ENCODE assay signal across 8 mouse cellular contexts in the genomic region with DNA sequence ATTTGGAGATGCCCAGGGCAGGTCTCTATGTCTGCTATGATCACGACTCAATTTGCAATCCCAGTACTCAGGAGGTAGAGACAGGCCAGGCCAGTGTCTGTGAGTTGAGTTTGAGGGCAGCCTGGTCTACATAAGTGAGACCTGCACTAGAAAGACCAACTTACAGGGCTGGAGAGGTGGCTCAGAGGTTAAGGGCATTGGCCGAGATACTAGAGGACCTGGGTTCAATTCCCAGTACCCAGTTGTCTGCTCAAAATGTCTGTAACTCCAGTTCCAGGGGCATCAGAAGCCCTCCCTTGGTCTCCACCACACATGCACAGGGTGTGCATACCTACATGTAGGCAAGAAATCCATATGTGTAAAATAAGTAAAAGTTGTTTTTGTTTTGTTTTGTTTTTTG. TPM values are rescaled to one million over a fixed set of nuclear protein-coding genes. Genes with fewer than 3 reads are reported as not detected.
A peak's percentile ranks its signal among the peaks of the same experiment; 100 is the strongest.
DNase-seq lines count a peak whose midpoint lies in the region; ATAC-seq and TF ChIP-seq lines count a peak whose summit lies in the region.

No protein-coding gene starts in this region.

- H3K4me1 ChIP-seq in cerebellum, adult 2 months (ENCODE audit: control insufficient read depth, insufficient read depth, low read length), result peaks cover 4% of the 10 kb centered on the region; the same call in 1 of the 2 replicates
- H3K4me1 ChIP-seq in cortical plate, adult 2 months (ENCODE audit: control insufficient read depth, insufficient read depth, low read length), result no peaks in the 10 kb centered on the region; the same call in none of the 2 replicates
- peaks cover 86% of the 10 kb centered on the region for H3K4me1 ChIP-seq in liver, embryonic 15.5 days (replicated peaks)

- H3K4me2 ChIP-seq in liver, embryonic 15.5 days, result peak overlapping the region; percentile 77

- H3K27me3 ChIP-seq in cerebellum, adult 2 months (ENCODE audit: control insufficient read depth, insufficient read depth, low read length), result no peaks in the 10 kb centered on the region
- no peaks in the 10 kb centered on the region for H3K27me3 ChIP-seq in liver, embryonic 15.5 days

- intact Hi-C loops in left cerebral cortex, adult 2 months (cut with DNase I), result loop anchor here (10.0 kb wide), 1 partner anchor 363 kb away; no protein-coding TSS in a partner anchor
- intact Hi-C loops in left cerebral cortex, postnatal 25 days (cut with DNase I), result no loop called here

- ATAC-seq in liver, embryonic 15.5 days (ENCODE audit: insufficient read depth), result no peak

- no peak for TF ChIP-seq POLR2A in cerebellum, adult 2 months (IDR thresholded peaks at IDR 0.05; ENCODE audit: borderline replicate concordance, insufficient read depth, low read length)
- TF ChIP-seq POLR2A in cortical plate, adult 2 months (IDR thresholded peaks at IDR 0.05; ENCODE audit: extremely low read depth, insufficient read depth, low read length), result no peak

- H3K4me3 ChIP-seq in cerebellum, adult 2 months (replicated peaks; ENCODE audit: insufficient read depth, low read depth, low read length), result no peak overlapping the region
- no peak overlapping the region for H3K4me3 ChIP-seq in left cerebral cortex, adult 2 months
- H3K4me3 ChIP-seq in cortical plate, adult 2 months (ENCODE audit: insufficient read depth, low read length), result no peak overlapping the region
- H3K4me3 ChIP-seq in liver, embryonic 15.5 days (replicated peaks), result peak overlapping the region; percentile 48; the same call in 1 of the 2 replicates

- WGBS in cerebellum, adult 2 months, result 83% methylated on average over 2 of the region's 2 CpGs
- 42% methylated on average over 2 of the region's 2 CpGs for WGBS in liver, embryonic 15.5 days (ENCODE audit: insufficient replicate concordance)

- peak overlapping the region; percentile 61; the same call in 1 of the 2 replicates for H3K27ac ChIP-seq in cerebellum, adult 2 months (ENCODE audit: insufficient read depth, low read length)
- H3K27ac ChIP-seq in left cerebral cortex, adult 2 months, result peak overlapping the region; percentile 69
- H3K27ac ChIP-seq in cortical plate, adult 2 months (ENCODE audit: insufficient read depth, low read length), result peak overlapping the region; percentile 84
- peak overlapping the region; percentile 94 for H3K27ac ChIP-seq in liver, embryonic 15.5 days (replicated peaks)

- DNase-seq in cerebellum, adult 2 months, result no peak
- no peak for DNase-seq in cerebellum, adult 11 months
- DNase-seq in left cerebral cortex, adult 2 months (ENCODE audit: extremely low spot score in 1 of 2, low spot score in 2 of 2), result no peak
- DNase-seq in left cerebral cortex, postnatal 25 days (ENCODE audit: low spot score in 2 of 2), result no peak
- no peak for DNase-seq in yolk sac, embryonic 10.5 days (ENCODE audit: low spot score)
- DNase-seq in right cerebral cortex, adult 18-20 months, result no peak

- H3K9me3 ChIP-seq in liver, embryonic 15.5 days (replicated peaks), result no peaks in the 10 kb centered on the region

- peak overlapping the region; percentile 6; the same call in 1 of the 2 replicates for H3K9ac ChIP-seq in liver, embryonic 15.5 days

- no peaks in the 10 kb centered on the region for H3K36me3 ChIP-seq in liver, embryonic 15.5 days (replicated peaks)

- TF ChIP-seq CTCF in cerebellum, adult 2 months (IDR thresholded peaks at IDR 0.05; ENCODE audit: borderline replicate concordance, insufficient read depth, low read depth, low read length), result no peak
- TF ChIP-seq CTCF in left cerebral cortex, adult 2 months (IDR thresholded peaks at IDR 0.05), result no peak
- TF ChIP-seq CTCF in cortical plate, adult 2 months (IDR thresholded peaks at IDR 0.05; ENCODE audit: extremely low read depth, insufficient read depth, low read length), result no peak

RNA-seq across cellular contexts. Expression of a gene that starts 2.7 kb away (rescaled TPM):
- polyA plus RNA-seq in cerebellum, adult 2 months (2012; rRNA removed), result 50.5 and 57.3 TPM in 2 replicates
- total RNA-seq in left cerebral cortex, adult 2 months (2021), result 10 to 100 TPM; 38.2 to 38.4 TPM
- 10 to 100 TPM; 31.0 to 31.7 TPM for total RNA-seq in left cerebral cortex, postnatal 25 days (2021)
- 31.3 and 32.5 TPM in 2 replicates for polyA plus RNA-seq in cortical plate, adult 2 months (2012; rRNA removed)
- 422 and 473 TPM in 2 replicates for polyA plus RNA-seq in liver, embryonic 15.5 days (2015; fragmentation: Nextera tagmentation; extraction: Ambion mirVana)

RNA-seq across cellular contexts. Expression of a gene that starts 5.4 kb away (rescaled TPM):
- 30.7 and 32.0 TPM in 2 replicates for polyA plus RNA-seq in cerebellum, adult 2 months (2012; rRNA removed)
- 10 to 100 TPM; 17.3 to 22.0 TPM for total RNA-seq in left cerebral cortex, adult 2 months (2021)
- 10 to 100 TPM; 16.4 to 16.7 TPM for total RNA-seq in left cerebral cortex, postnatal 25 days (2021)
- 25.9 and 28.0 TPM in 2 replicates for polyA plus RNA-seq in cortical plate, adult 2 months (2012; rRNA removed)
- polyA plus RNA-seq in liver, embryonic 15.5 days (2015; fragmentation: Nextera tagmentation; extraction: Ambion mirVana), result 14.7 and 15.2 TPM in 2 replicates
